Mouse (Mus musculus): ENCODE measurements around the gene Fry.

Gene Fry

DNA sequence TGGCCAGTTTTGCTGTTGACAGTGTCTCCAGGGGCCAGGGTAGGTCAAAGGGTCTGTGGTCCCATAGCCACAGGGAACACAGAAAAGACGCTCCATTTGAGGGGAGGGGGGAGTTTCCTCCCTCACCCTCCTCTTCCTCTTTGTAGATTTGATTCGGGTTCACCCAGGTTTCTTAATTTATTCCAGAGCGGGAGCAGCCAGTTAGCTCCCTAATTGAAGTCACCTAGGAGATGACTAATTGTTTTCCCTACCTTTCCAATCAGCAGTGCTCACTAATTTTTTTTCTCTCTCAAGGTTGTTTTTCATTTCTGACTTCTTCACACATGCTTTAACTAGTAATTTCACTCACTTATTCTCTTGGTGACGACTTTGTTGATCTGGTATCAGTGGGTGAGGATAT is 399.6 kb downstream of the Fry start, which contains the start of gene Zar1l:
Gene Zar1l, minus strand, starts transcription at position 101 of the 400 bp plus-strand sequence.
- DNase-seq (ENCODE audit: low read depth, low spot score) = no peak

GRCm38 (mm10) chr5:150519551-150519950 is 401.1 kb downstream of the Fry start:
- DNase-seq (ENCODE audit: low read depth, low spot score) = peak; percentile 42

- DNase-seq (ENCODE audit: low read depth, low spot score) = peak; percentile 90
Measured at GRCm38 (mm10) chr5:150521937-150522866, 403.8 kb downstream of the Fry start, which contains the start of gene Brca2. Gene Brca2 (plus strand): TSS chr5:150522630.

- DNase-seq (ENCODE audit: low read depth, low spot score) = peak; percentile 47
Measured at GRCm38 (mm10) chr5:150522867-150523234, 404.4 kb downstream of the Fry start.

DNA sequence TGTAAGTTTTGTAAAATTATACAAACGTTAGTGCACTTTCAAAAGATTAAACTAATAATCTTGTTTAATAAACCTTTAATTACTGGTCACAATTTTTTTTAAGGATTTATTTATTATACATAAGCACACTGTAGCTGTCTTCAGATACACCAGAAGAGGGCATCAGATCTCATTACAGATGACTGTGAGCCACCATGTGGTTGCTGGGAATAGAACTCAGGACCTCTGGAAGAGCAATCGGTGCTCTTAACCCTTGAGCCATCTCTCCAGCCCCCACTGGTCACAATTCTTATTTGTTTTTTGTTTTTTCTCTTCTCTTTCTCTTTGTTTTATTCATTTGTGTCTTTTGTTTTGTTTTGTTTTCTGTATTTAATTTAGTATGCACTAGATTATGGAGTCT is 406.8 kb downstream of the Fry start:
- no peak for DNase-seq (ENCODE audit: low read depth, low spot score)

GRCm38 (mm10) chr5:150541302-150541701 is 422.9 kb downstream of the Fry start:
- no peak for DNase-seq (ENCODE audit: low read depth, low spot score)

- no peak for DNase-seq (ENCODE audit: low read depth, low spot score)
Measured at GRCm38 (mm10) chr5:150543184-150543583, 424.7 kb downstream of the Fry start.
